Mouse (Mus musculus): ENCODE results near the gene Spint4. TPM values are rescaled to one million over a fixed set of nuclear protein-coding genes. Genes with fewer than 3 reads are reported as not detected.
A peak's percentile ranks its signal among the peaks of the same experiment; 100 is the strongest.

The Spint4 gene
- polyA plus RNA-seq (2012; rRNA removed), result not detected in 2 replicates

DNA sequence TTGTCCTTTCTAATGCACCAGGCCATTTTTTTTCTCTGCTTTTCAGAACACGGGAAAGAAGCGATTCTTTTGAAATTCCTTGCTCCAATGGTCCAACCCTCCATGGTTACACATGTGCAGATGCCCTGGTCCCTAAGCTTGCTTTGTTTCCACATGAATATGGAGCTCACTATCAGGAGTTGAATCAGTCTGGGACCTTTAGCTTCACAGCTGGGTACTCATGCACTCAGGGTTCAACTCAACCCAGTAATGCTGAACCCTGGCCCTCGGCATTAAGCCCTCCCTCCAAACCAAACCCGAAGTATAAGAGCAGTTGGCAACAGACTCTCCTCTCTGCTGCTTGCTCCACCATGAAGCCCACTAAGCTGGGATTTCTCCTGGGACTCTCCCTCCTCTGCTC, at the start of gene Spint4:
Spint4 (plus strand) TSS at position 301 of the 400 bp plus-strand sequence.
- H3K4me1 ChIP-seq (replicated peaks; ENCODE audit: control insufficient read depth, insufficient read depth, low read length), result peaks cover 5% of the 10 kb centered on the region; the same call in 1 of the 2 replicates
- DNase-seq, result no peak
- H3K4me3 ChIP-seq (ENCODE audit: control insufficient read depth, insufficient read depth, low read length), result no peak within 1 kb of the TSS
- no peak for TF ChIP-seq CTCF (IDR thresholded peaks at IDR 0.05; ENCODE audit: borderline replicate concordance, control insufficient read depth, extremely low read depth, insufficient read depth, low read length, poor library complexity)
- TF ChIP-seq POLR2A (IDR thresholded peaks at IDR 0.05; ENCODE audit: control insufficient read depth, extremely low read depth, insufficient read depth, low read length, poor library complexity), result no peak
- H3K27me3 ChIP-seq (ENCODE audit: control insufficient read depth, insufficient read depth, low read length), result no peaks in the 10 kb centered on the region
- no peaks in the 10 kb centered on the region for H3K36me3 ChIP-seq (ENCODE audit: control insufficient read depth, insufficient read depth, low read length)
- WGBS, result 88% methylated on average over 4 of the region's 4 CpGs
- H3K27ac ChIP-seq (ENCODE audit: control insufficient read depth, insufficient read depth, low read length), result no peak within 1 kb of the TSS

DNA sequence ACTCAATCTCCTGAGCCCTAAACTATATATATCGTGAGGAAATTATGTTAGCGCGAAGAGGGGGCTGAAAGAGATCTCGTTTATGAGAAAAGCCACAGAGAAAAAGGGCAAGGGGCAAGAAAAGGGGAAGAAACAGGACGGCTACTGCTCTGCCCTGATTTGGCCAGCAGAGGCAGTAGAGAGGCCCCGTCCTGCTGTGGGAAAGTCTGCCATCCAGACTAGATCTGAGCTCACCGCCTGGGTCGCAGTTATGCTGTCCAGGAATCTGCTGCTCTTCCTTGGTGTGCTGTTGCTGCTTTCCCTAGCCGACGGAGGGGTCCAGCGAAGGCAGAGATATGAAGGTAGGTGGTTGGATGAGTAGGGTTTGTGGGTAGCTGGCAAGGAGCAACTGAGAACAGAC, 42.4 kb upstream of the Spint4 start, which contains the start of gene Wfdc10:
Wfdc10 (plus strand) TSS at position 189 of the 400 bp plus-strand sequence.
- TF ChIP-seq POLR2A (IDR thresholded peaks at IDR 0.05; ENCODE audit: control insufficient read depth, extremely low read depth, insufficient read depth, low read length, poor library complexity) (no peak), CTCF (IDR thresholded peaks at IDR 0.05; ENCODE audit: borderline replicate concordance, control insufficient read depth, extremely low read depth, insufficient read depth, low read length, poor library complexity) (peak; percentile 75; the same call in 1 of the 2 replicates)
- Histone ChIP-seq H3K4me1 (replicated peaks; ENCODE audit: control insufficient read depth, insufficient read depth, low read length) (no peaks in the 10 kb centered on the region), H3K27me3 (ENCODE audit: control insufficient read depth, insufficient read depth, low read length) (no peaks in the 10 kb centered on the region), H3K36me3 (ENCODE audit: control insufficient read depth, insufficient read depth, low read length) (no peaks in the 10 kb centered on the region), H3K4me3 (ENCODE audit: control insufficient read depth, insufficient read depth, low read length) (no peak within 1 kb of the TSS), H3K27ac (ENCODE audit: control insufficient read depth, insufficient read depth, low read length) (no peak within 1 kb of the TSS)
- DNase-seq, result peak; percentile 58
- 17% methylated on average over 11 of the region's 11 CpGs for WGBS

DNA sequence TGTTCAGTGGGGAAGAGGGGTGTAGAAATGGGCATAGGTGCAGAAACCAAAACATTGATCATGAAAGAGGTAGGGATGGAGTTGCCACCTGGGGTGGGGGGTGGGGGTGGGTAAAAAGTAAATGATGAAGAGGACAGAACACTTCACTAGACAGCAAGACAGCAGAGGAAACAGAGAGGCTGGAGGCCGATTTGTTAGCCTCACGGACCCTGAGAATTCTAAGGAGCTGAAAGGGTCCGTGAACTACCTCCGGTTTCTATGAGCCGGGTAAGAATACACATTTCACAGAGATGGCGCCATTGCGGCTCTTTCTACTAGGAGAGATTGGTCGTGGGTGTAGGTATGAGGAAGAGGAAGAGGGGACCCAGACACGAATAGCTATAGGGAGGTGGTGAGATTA, 41.8 kb upstream of the Spint4 start, which contains the start of gene Wfdc9:
Wfdc9 (minus strand) TSS at position 101 of the 400 bp plus-strand sequence.
- 74% methylated on average over 9 of the region's 9 CpGs for WGBS

DNA sequence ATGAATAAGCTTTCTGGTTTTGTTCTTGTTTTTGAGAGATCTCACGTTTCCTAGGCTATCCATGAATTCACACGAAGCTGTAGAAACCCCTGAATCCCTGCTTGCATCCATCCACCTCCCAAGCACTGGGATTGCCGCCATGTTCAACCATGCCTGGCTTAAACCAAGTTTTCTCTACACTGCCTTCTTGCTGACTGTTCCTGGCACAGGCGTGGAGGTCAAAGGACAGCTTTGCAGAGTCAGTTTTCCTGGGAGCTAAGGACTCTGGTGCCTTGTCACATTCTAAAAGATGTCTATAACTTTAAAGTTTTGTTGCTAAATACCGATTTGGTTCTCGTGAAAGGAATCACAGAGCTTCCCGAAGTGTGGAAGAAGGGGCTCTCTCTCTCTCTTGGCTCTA, 33.5 kb upstream of the Spint4 start:
- DNase-seq, result no peak
- H3K27ac ChIP-seq (ENCODE audit: control insufficient read depth, insufficient read depth, low read length), result no peak overlapping the region
- H3K27me3 ChIP-seq (ENCODE audit: control insufficient read depth, insufficient read depth, low read length), result no peaks in the 10 kb centered on the region
- no peak overlapping the region for H3K4me3 ChIP-seq (ENCODE audit: control insufficient read depth, insufficient read depth, low read length)
- TF ChIP-seq CTCF (IDR thresholded peaks at IDR 0.05; ENCODE audit: borderline replicate concordance, control insufficient read depth, extremely low read depth, insufficient read depth, low read length, poor library complexity) (no peak), POLR2A (IDR thresholded peaks at IDR 0.05; ENCODE audit: control insufficient read depth, extremely low read depth, insufficient read depth, low read length, poor library complexity) (no peak)
- 93% methylated on average over 7 of the region's 7 CpGs for WGBS
- no peaks in the 10 kb centered on the region for H3K36me3 ChIP-seq (ENCODE audit: control insufficient read depth, insufficient read depth, low read length)
- no peaks in the 10 kb centered on the region for H3K4me1 ChIP-seq (replicated peaks; ENCODE audit: control insufficient read depth, insufficient read depth, low read length)

More for the DNA sequence above, 41.8 kb upstream of the Spint4 start, which contains the start of gene Wfdc9:
- Histone ChIP-seq H3K4me1 (replicated peaks; ENCODE audit: control insufficient read depth, insufficient read depth, low read length) (no peaks in the 10 kb centered on the region), H3K27me3 (ENCODE audit: control insufficient read depth, insufficient read depth, low read length) (no peaks in the 10 kb centered on the region), H3K4me3 (ENCODE audit: control insufficient read depth, insufficient read depth, low read length) (no peak within 1 kb of the TSS), H3K27ac (ENCODE audit: control insufficient read depth, insufficient read depth, low read length) (no peak within 1 kb of the TSS), H3K36me3 (ENCODE audit: control insufficient read depth, insufficient read depth, low read length) (no peaks in the 10 kb centered on the region)
- DNase-seq, result no peak
- TF ChIP-seq CTCF (IDR thresholded peaks at IDR 0.05; ENCODE audit: borderline replicate concordance, control insufficient read depth, extremely low read depth, insufficient read depth, low read length, poor library complexity), result no peak
- no peak for TF ChIP-seq POLR2A (IDR thresholded peaks at IDR 0.05; ENCODE audit: control insufficient read depth, extremely low read depth, insufficient read depth, low read length, poor library complexity)

DNA sequence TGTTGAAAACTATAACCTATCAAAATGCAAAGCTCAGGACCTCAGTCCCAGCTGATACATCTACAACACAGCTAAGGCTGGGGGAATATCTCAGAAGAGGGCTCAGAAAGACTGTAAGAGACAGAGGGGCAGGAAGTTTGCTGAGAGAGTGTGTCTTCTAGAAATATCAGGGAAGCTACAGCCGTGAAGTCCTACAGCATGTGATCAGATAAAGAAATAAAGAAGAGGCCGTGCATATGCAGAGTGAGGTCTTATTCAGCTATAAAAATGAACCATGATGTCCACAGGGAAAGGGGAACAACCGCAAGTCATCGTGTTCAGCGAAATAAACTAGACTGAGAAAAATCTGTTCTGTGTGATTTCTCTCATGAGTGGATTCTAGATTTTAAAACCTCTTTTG, 28.0 kb upstream of the Spint4 start:
- no peaks in the 10 kb centered on the region for H3K36me3 ChIP-seq (ENCODE audit: control insufficient read depth, insufficient read depth, low read length)
- H3K27ac ChIP-seq (ENCODE audit: control insufficient read depth, insufficient read depth, low read length), result no peak overlapping the region
- no peaks in the 10 kb centered on the region for H3K27me3 ChIP-seq (ENCODE audit: control insufficient read depth, insufficient read depth, low read length)
- no peak for DNase-seq
- 77% methylated on average over 5 of the region's 5 CpGs for WGBS
- no peak overlapping the region for H3K4me3 ChIP-seq (ENCODE audit: control insufficient read depth, insufficient read depth, low read length)
- TF ChIP-seq POLR2A (IDR thresholded peaks at IDR 0.05; ENCODE audit: control insufficient read depth, extremely low read depth, insufficient read depth, low read length, poor library complexity) (no peak), CTCF (IDR thresholded peaks at IDR 0.05; ENCODE audit: borderline replicate concordance, control insufficient read depth, extremely low read depth, insufficient read depth, low read length, poor library complexity) (no peak)
- no peaks in the 10 kb centered on the region; the same call in 1 of the 2 replicates for H3K4me1 ChIP-seq (replicated peaks; ENCODE audit: control insufficient read depth, insufficient read depth, low read length)

DNA sequence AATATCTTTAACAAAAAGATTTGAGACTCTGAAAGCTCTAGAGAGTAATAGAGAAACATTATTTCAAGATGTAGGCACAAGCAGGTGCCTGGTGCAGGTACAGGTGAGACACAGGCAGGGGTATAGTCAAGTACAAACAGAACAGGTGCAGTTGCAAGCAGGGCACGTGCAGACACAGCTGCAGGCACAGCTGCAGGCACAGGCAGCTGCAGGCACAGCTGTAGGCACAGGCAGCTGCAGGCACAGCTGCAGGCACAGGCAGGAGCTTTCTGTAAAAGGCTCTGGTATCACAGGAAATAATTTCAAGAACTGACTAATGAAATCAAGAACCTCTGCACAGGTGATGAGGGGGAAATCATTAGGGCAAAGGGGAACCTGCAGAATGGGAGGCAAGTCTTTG, 27.4 kb upstream of the Spint4 start:
- H3K4me3 ChIP-seq (ENCODE audit: control insufficient read depth, insufficient read depth, low read length), result no peak overlapping the region
- H3K27ac ChIP-seq (ENCODE audit: control insufficient read depth, insufficient read depth, low read length), result no peak overlapping the region
- 30% methylated on average over 1 of the region's 1 CpGs for WGBS
- no peak for TF ChIP-seq CTCF (IDR thresholded peaks at IDR 0.05; ENCODE audit: borderline replicate concordance, control insufficient read depth, extremely low read depth, insufficient read depth, low read length, poor library complexity)
- no peak for TF ChIP-seq POLR2A (IDR thresholded peaks at IDR 0.05; ENCODE audit: control insufficient read depth, extremely low read depth, insufficient read depth, low read length, poor library complexity)
- DNase-seq, result no peak
- H3K27me3 ChIP-seq (ENCODE audit: control insufficient read depth, insufficient read depth, low read length), result no peaks in the 10 kb centered on the region
- H3K4me1 ChIP-seq (replicated peaks; ENCODE audit: control insufficient read depth, insufficient read depth, low read length), result no peaks in the 10 kb centered on the region; the same call in 1 of the 2 replicates
- H3K36me3 ChIP-seq (ENCODE audit: control insufficient read depth, insufficient read depth, low read length), result no peaks in the 10 kb centered on the region

DNA sequence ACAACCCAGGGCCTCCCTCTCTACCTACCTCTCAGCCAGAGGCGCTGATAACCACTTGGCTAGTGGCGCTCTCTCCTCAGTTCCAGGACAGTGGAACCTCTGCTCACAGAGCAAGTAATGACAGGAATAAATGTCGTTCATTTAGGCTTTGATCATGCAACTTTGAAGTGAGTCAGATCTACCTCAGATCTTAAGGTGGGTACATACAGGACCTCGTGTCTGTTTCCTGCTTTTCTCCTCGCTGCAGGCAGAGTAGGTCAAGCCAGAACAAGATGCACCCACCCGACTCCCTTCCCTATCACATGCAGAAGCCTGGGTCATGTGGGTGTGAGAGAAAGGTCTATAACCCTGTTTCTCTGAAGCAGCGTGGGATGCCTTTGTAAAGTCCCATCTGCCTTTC, 24.3 kb upstream of the Spint4 start, which contains the start of gene Wfdc11:
Wfdc11 (minus strand) TSS at position 101 of the 400 bp plus-strand sequence.
- TF ChIP-seq CTCF (IDR thresholded peaks at IDR 0.05; ENCODE audit: borderline replicate concordance, control insufficient read depth, extremely low read depth, insufficient read depth, low read length, poor library complexity), result no peak

More for the DNA sequence above, 24.3 kb upstream of the Spint4 start, which contains the start of gene Wfdc11:
- Histone ChIP-seq H3K36me3 (ENCODE audit: control insufficient read depth, insufficient read depth, low read length) (no peaks in the 10 kb centered on the region), H3K27me3 (ENCODE audit: control insufficient read depth, insufficient read depth, low read length) (no peaks in the 10 kb centered on the region), H3K27ac (ENCODE audit: control insufficient read depth, insufficient read depth, low read length) (no peak within 1 kb of the TSS), H3K4me3 (ENCODE audit: control insufficient read depth, insufficient read depth, low read length) (no peak within 1 kb of the TSS), H3K4me1 (replicated peaks; ENCODE audit: control insufficient read depth, insufficient read depth, low read length) (no peaks in the 10 kb centered on the region; the same call in 1 of the 2 replicates)
- 63% methylated on average over 7 of the region's 7 CpGs for WGBS
- DNase-seq, result no peak

All from thymus, adult 2 months (tissue).